Comparison of ENCODE assay signal across 7 mouse cellular contexts in the genomic region with DNA sequence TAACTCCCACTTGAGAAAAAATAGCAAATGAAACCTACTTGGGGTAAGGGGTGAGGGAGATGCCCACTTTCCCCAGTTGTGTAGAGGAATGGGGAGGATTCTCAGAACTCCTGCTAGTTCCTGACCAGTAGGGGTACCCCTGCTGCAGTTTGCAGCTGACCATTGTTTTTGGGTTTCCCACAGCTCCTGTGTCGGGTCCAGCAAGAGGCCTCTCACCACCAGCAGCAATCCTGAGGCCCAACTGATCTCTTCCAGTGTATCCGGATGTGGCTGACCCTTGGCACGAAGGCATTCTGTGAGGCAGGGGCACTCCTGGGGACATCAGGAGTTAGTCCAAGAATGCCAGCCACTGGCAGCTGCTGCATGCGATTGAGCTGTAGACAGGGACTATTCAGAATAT. TPM values are rescaled to one million over a fixed set of nuclear protein-coding genes. Genes with fewer than 3 reads are reported as not detected.
DNase-seq lines count a peak whose midpoint lies in the region; ATAC-seq lines count a peak whose summit lies in the region.

No protein-coding gene starts in this region.

- peak overlapping the region; percentile 61 for H3K4me2 ChIP-seq in neural tube, embryonic 11.5 days (ENCODE audit: low read depth)
- H3K4me2 ChIP-seq in embryonic facial prominence, embryonic 12.5 days (replicated peaks) = peak overlapping the region; percentile 53
- peak overlapping the region; percentile 68 for H3K4me2 ChIP-seq in intestine, embryonic 15.5 days (replicated peaks)

- 0 out of 2 replicates have a peak, but pooled peaks cover 3% of the 10 kb centered on the region for H3K36me3 ChIP-seq in neural tube, embryonic 11.5 days (ENCODE audit: control insufficient read depth, insufficient read depth, low read length)
- H3K36me3 ChIP-seq in embryonic facial prominence, embryonic 12.5 days = peaks cover 8% of the 10 kb centered on the region
- 0 out of 2 replicates have a peak, but pooled peaks cover 7% of the 10 kb centered on the region for H3K36me3 ChIP-seq in intestine, embryonic 15.5 days

- 43% methylated on average over 4 of the region's 4 CpGs for WGBS in neural tube, embryonic 11.5 days
- 33% methylated on average over 4 of the region's 4 CpGs for WGBS in embryonic facial prominence, embryonic 12.5 days
- 56% methylated on average over 4 of the region's 4 CpGs for WGBS in intestine, embryonic 15.5 days

- peaks cover 10% of the 10 kb centered on the region for H3K4me1 ChIP-seq in neural tube, embryonic 11.5 days (ENCODE audit: control insufficient read depth, insufficient read depth, low read length)
- H3K4me1 ChIP-seq in embryonic facial prominence, embryonic 12.5 days = peaks cover 12% of the 10 kb centered on the region; the same call in 1 of the 2 replicates
- H3K4me1 ChIP-seq in intestine, embryonic 15.5 days (replicated peaks) = peaks cover 10% of the 10 kb centered on the region; the same call in 1 of the 2 replicates

- no peak for ATAC-seq in neural tube, embryonic 11.5 days (ENCODE audit: insufficient read depth, low FRiP score, low TSS enrichment)
- no peak for ATAC-seq in embryonic facial prominence, embryonic 12.5 days (ENCODE audit: insufficient number of reproducible peaks, insufficient read depth, low FRiP score, low TSS enrichment)
- no peak for ATAC-seq in intestine, embryonic 15.5 days

- H3K9me3 ChIP-seq in neural tube, embryonic 11.5 days (ENCODE audit: control insufficient read depth, low read length) = no peaks in the 10 kb centered on the region
- H3K9me3 ChIP-seq in embryonic facial prominence, embryonic 12.5 days = no peaks in the 10 kb centered on the region
- H3K9me3 ChIP-seq in intestine, embryonic 15.5 days = no peaks in the 10 kb centered on the region

- peak overlapping the region; percentile 52 for H3K4me3 ChIP-seq in neural tube, embryonic 11.5 days (ENCODE audit: low read depth, low read length)
- H3K4me3 ChIP-seq in embryonic facial prominence, embryonic 12.5 days = peak overlapping the region; percentile 45
- no peak overlapping the region for H3K4me3 ChIP-seq in intestine, embryonic 15.5 days (replicated peaks)

- no peak overlapping the region for H3K27ac ChIP-seq in neural tube, embryonic 11.5 days (ENCODE audit: low read depth, low read length)
- H3K27ac ChIP-seq in embryonic facial prominence, embryonic 12.5 days = peak overlapping the region; percentile 73
- H3K27ac ChIP-seq in intestine, embryonic 15.5 days = 0 out of 2 replicates have a peak overlapping the region, but pooled peaks have one; percentile 37

- DNase-seq in neural tube, embryonic 11.5 days (ENCODE audit: low spot score) = peak; percentile 12
- DNase-seq in neural tube, embryonic 10.5 days (ENCODE audit: extremely low spot score, low spot score) = no peak
- DNase-seq in retina, embryonic 14.5 days (ENCODE audit: low spot score) = peak; percentile 32
- DNase-seq in natural killer cell, adult 2 months (ENCODE audit: low spot score in 2 of 2) = no peak
- no peak for DNase-seq in lung, postnatal 36 days

- H3K27me3 ChIP-seq in neural tube, embryonic 11.5 days (ENCODE audit: control insufficient read depth, insufficient read depth, low read length) = no peaks in the 10 kb centered on the region
- H3K27me3 ChIP-seq in embryonic facial prominence, embryonic 12.5 days = no peaks in the 10 kb centered on the region
- H3K27me3 ChIP-seq in intestine, embryonic 15.5 days (replicated peaks) = no peaks in the 10 kb centered on the region

- H3K9ac ChIP-seq in neural tube, embryonic 11.5 days (ENCODE audit: low read length) = peak overlapping the region; percentile 38
- 0 out of 2 replicates have a peak overlapping the region, but pooled peaks have one; percentile 15 for H3K9ac ChIP-seq in embryonic facial prominence, embryonic 12.5 days
- H3K9ac ChIP-seq in intestine, embryonic 15.5 days = peak overlapping the region; percentile 8; the same call in 1 of the 2 replicates

RNA-seq across cellular contexts. Expression of gene B230217C12Rik, which starts 1.4 kb away (rescaled TPM):
- polyA plus RNA-seq in neural tube, embryonic 11.5 days (2014; fragmentation: Nextera tagmentation; extraction: Ambion mirVana) = 14.1 and 15.0 TPM in 2 replicates
- 11.3 and 12.4 TPM in 2 replicates for polyA plus RNA-seq in embryonic facial prominence, embryonic 12.5 days (2016; fragmentation: Nextera tagmentation; extraction: Ambion mirVana)
- 5.2 and 5.3 TPM in 2 replicates for polyA plus RNA-seq in intestine, embryonic 15.5 days (2015; fragmentation: Nextera tagmentation; extraction: Ambion mirVana)

RNA-seq across cellular contexts. Expression of gene Fbxo47, which starts 42.0 kb away (rescaled TPM):
- polyA plus RNA-seq in neural tube, embryonic 11.5 days (2014; fragmentation: Nextera tagmentation; extraction: Ambion mirVana) = 0.53 and 0.65 TPM in 2 replicates
- polyA plus RNA-seq in embryonic facial prominence, embryonic 12.5 days (2016; fragmentation: Nextera tagmentation; extraction: Ambion mirVana) = 0.50 and 0.51 TPM in 2 replicates
- 0.65 and 0.68 TPM in 2 replicates for polyA plus RNA-seq in intestine, embryonic 15.5 days (2015; fragmentation: Nextera tagmentation; extraction: Ambion mirVana)

RNA-seq across cellular contexts. Expression of gene Lasp1, which starts 43.2 kb away (rescaled TPM):
- polyA plus RNA-seq in neural tube, embryonic 11.5 days (2014; fragmentation: Nextera tagmentation; extraction: Ambion mirVana) = 68.8 and 73.1 TPM in 2 replicates
- polyA plus RNA-seq in embryonic facial prominence, embryonic 12.5 days (2016; fragmentation: Nextera tagmentation; extraction: Ambion mirVana) = 117 and 125 TPM in 2 replicates
- polyA plus RNA-seq in intestine, embryonic 15.5 days (2015; fragmentation: Nextera tagmentation; extraction: Ambion mirVana) = 123 and 126 TPM in 2 replicates

RNA-seq across cellular contexts. Expression of gene Rpl23, which starts 59.8 kb away (rescaled TPM):
- 453 and 457 TPM in 2 replicates for polyA plus RNA-seq in neural tube, embryonic 11.5 days (2014; fragmentation: Nextera tagmentation; extraction: Ambion mirVana)
- 474 and 481 TPM in 2 replicates for polyA plus RNA-seq in embryonic facial prominence, embryonic 12.5 days (2016; fragmentation: Nextera tagmentation; extraction: Ambion mirVana)
- polyA plus RNA-seq in intestine, embryonic 15.5 days (2015; fragmentation: Nextera tagmentation; extraction: Ambion mirVana) = 530 and 606 TPM in 2 replicates

Comparison
In these comparisons a context has a peak if more than half of its experiments do, and no peak if none do; other contexts are left out.
1. DNase-seq: peak in neural tube, embryonic 11.5 days (single experiment) and retina, embryonic 14.5 days (single experiment); none in neural tube, embryonic 10.5 days (single experiment), natural killer cell, adult 2 months (0 of 2) and lung, postnatal 36 days (single experiment).
2. Peak in every context shown above with its lines, with median percentiles within 50 percentile points of each other: H3K4me2 ChIP-seq and H3K9ac ChIP-seq.